Mouse (Mus musculus): ENCODE data around the gene Crat. TPM values are rescaled to one million over a fixed set of nuclear protein-coding genes. Genes with fewer than 3 reads are reported as not detected.
A peak's percentile ranks its signal among the peaks of the same experiment; 100 is the strongest.
"Not testable (repeated sequence)": the region's sequence is repeated elsewhere in the genome, so short reads cannot be mapped to it uniquely, and the experiment has no call there.

Crat gene
- polyA plus RNA-seq, 1 experiment from 2014 or later = 22.5 TPM

- no peak for DNase-seq (ENCODE audit: low spot score)
- Histone ChIP-seq H3K4me1 (peaks cover 16% of the 10 kb centered on the region), H3K27ac (replicated peaks) (no peak overlapping the region), H3K27me3 (ENCODE audit: low read depth, poor library complexity, severe bottlenecking) (no peaks in the 10 kb centered on the region), H3K36me3 (peaks cover 86% of the 10 kb centered on the region), H3K4me3 (no peak overlapping the region), H3K9me3 (replicated peaks) (no peaks in the 10 kb centered on the region)
- 83% methylated on average over 5 of the region's 5 CpGs for WGBS
Observed at GRCm38 (mm10) chr2:30436156-30436545, 20.5 kb upstream of the Crat start.

GRCm38 (mm10) chr2:30435326-30436155 is 19.9 kb upstream of the Crat start:
- H3K4me1 ChIP-seq = peaks cover 10% of the 10 kb centered on the region
- DNase-seq (ENCODE audit: low spot score) = peak; percentile 70
- H3K27me3 ChIP-seq (ENCODE audit: low read depth, poor library complexity, severe bottlenecking) = no peaks in the 10 kb centered on the region
- no peak overlapping the region for H3K27ac ChIP-seq (replicated peaks)
- H3K36me3 ChIP-seq = peaks cover 90% of the 10 kb centered on the region
- H3K4me3 ChIP-seq = no peak overlapping the region
- H3K9me3 ChIP-seq (replicated peaks) = no peaks in the 10 kb centered on the region
- WGBS = 60% methylated on average over 5 of the region's 5 CpGs

- Histone ChIP-seq H3K27ac (replicated peaks) (no peak overlapping the region), H3K4me3 (no peak overlapping the region), H3K9me3 (replicated peaks) (no peaks in the 10 kb centered on the region), H3K27me3 (ENCODE audit: low read depth, poor library complexity, severe bottlenecking) (no peaks in the 10 kb centered on the region), H3K36me3 (peaks cover 84% of the 10 kb centered on the region), H3K4me1 (no peaks in the 10 kb centered on the region)
- no peak for DNase-seq (ENCODE audit: low spot score)
Observed at GRCm38 (mm10) chr2:30429156-30429555, 13.5 kb upstream of the Crat start.

GRCm38 (mm10) chr2:30421432-30421831 is 5.8 kb upstream of the Crat start:
- Histone ChIP-seq H3K36me3 (peaks cover 16% of the 10 kb centered on the region), H3K4me3 (no peak overlapping the region), H3K9me3 (replicated peaks) (no peaks in the 10 kb centered on the region), H3K27ac (replicated peaks) (no peak overlapping the region), H3K4me1 (peaks cover 30% of the 10 kb centered on the region), H3K27me3 (ENCODE audit: low read depth, poor library complexity, severe bottlenecking) (no peaks in the 10 kb centered on the region)
- WGBS = 87% methylated on average over 4 of the region's 4 CpGs
- DNase-seq (ENCODE audit: low spot score) = no peak

- 39% methylated on average over 10 of the region's 10 CpGs for WGBS
- Histone ChIP-seq H3K9me3 (replicated peaks) (no peaks in the 10 kb centered on the region), H3K27me3 (ENCODE audit: low read depth, poor library complexity, severe bottlenecking) (peaks cover 9% of the 10 kb centered on the region), H3K4me1 (peaks cover 46% of the 10 kb centered on the region), H3K4me3 (peak overlapping the region; percentile 30; the same call in 1 of the 2 replicates), H3K27ac (replicated peaks) (peak overlapping the region; percentile 65), H3K36me3 (peaks cover 9% of the 10 kb centered on the region; the same call in 1 of the 2 replicates)
- DNase-seq (ENCODE audit: low spot score) = no peak
Observed at GRCm38 (mm10) chr2:30419112-30419511, 3.5 kb upstream of the Crat start.

GRCm38 (mm10) chr2:30418259-30418658 is 2.6 kb upstream of the Crat start:
- Histone ChIP-seq H3K27ac (replicated peaks) (no peak overlapping the region), H3K4me1 (peaks cover 55% of the 10 kb centered on the region)

GRCm38 (mm10) chr2:30417595-30418165 is 2.1 kb upstream of the Crat start:
- H3K36me3 ChIP-seq = peaks cover 8% of the 10 kb centered on the region
- DNase-seq (ENCODE audit: low spot score) = no peak
- H3K4me3 ChIP-seq = peak overlapping the region; percentile 26
- no peak overlapping the region for H3K27ac ChIP-seq (replicated peaks)
- peaks cover 18% of the 10 kb centered on the region for H3K27me3 ChIP-seq (ENCODE audit: low read depth, poor library complexity, severe bottlenecking)
- 84% methylated on average over 5 of the region's 5 CpGs for WGBS
- no peaks in the 10 kb centered on the region for H3K9me3 ChIP-seq (replicated peaks)
- peaks cover 56% of the 10 kb centered on the region for H3K4me1 ChIP-seq

More at GRCm38 (mm10) chr2:30418259-30418658, 2.6 kb upstream of the Crat start:
- Histone ChIP-seq H3K36me3 (peaks cover 9% of the 10 kb centered on the region; the same call in 1 of the 2 replicates), H3K27me3 (ENCODE audit: low read depth, poor library complexity, severe bottlenecking) (peaks cover 17% of the 10 kb centered on the region), H3K4me3 (peak overlapping the region; percentile 26), H3K9me3 (replicated peaks) (no peaks in the 10 kb centered on the region)
- WGBS = 80% methylated on average over 6 of the region's 6 CpGs
- DNase-seq (ENCODE audit: low spot score) = no peak

GRCm38 (mm10) chr2:30417154-30417553 is 1.5 kb upstream of the Crat start:
- Histone ChIP-seq H3K27me3 (ENCODE audit: low read depth, poor library complexity, severe bottlenecking) (peaks cover 18% of the 10 kb centered on the region), H3K4me1 (peaks cover 56% of the 10 kb centered on the region), H3K27ac (replicated peaks) (peak overlapping the region; percentile 99; the same call in 1 of the 2 replicates), H3K4me3 (peak overlapping the region; percentile 94)
- not testable (repeated sequence) for H3K9me3 ChIP-seq (replicated peaks); H3K36me3 ChIP-seq; DNase-seq (ENCODE audit: low spot score)
- 80% methylated on average over 6 of the region's 6 CpGs for WGBS

GRCm38 (mm10) chr2:30416649-30416965 is 994 bp upstream of the Crat start:
- WGBS = under 1% methylated on average over 7 of the region's 7 CpGs
- H3K27me3 ChIP-seq (ENCODE audit: low read depth, poor library complexity, severe bottlenecking) = peaks cover 18% of the 10 kb centered on the region
- no peak for DNase-seq (ENCODE audit: low spot score)
- H3K9me3 ChIP-seq (replicated peaks) = no peaks in the 10 kb centered on the region
- peaks cover 12% of the 10 kb centered on the region for H3K36me3 ChIP-seq
- peak overlapping the region; percentile 99 for H3K27ac ChIP-seq (replicated peaks)
- peak overlapping the region; percentile 94 for H3K4me3 ChIP-seq
- peaks cover 56% of the 10 kb centered on the region for H3K4me1 ChIP-seq

- Histone ChIP-seq H3K36me3 (peaks cover 15% of the 10 kb centered on the region), H3K4me3 (peak within 1 kb of the TSS; percentile 94), H3K27ac (replicated peaks) (peak within 1 kb of the TSS; percentile 99), H3K9me3 (replicated peaks) (no peaks in the 10 kb centered on the region), H3K4me1 (peaks cover 56% of the 10 kb centered on the region), H3K27me3 (ENCODE audit: low read depth, poor library complexity, severe bottlenecking) (peaks cover 18% of the 10 kb centered on the region)
- peak; percentile 95 for DNase-seq (ENCODE audit: low spot score)
- WGBS = under 1% methylated on average over 67 of the region's 67 CpGs
Observed at GRCm38 (mm10) chr2:30415936-30416648, 479 bp upstream of the Crat start, which contains the start of gene Ptpa. Gene Ptpa, plus strand, starts transcription at chr2:30416039.

- DNase-seq (ENCODE audit: low spot score) = no peak
Observed at GRCm38 (mm10) chr2:30414681-30415080, 932 bp downstream of the Crat start.

GRCm38 (mm10) chr2:30414101-30414500 is 1.5 kb downstream of the Crat start:
- Histone ChIP-seq H3K9me3 (replicated peaks) (no peaks in the 10 kb centered on the region), H3K27ac (replicated peaks) (no peak overlapping the region), H3K36me3 (peaks cover 35% of the 10 kb centered on the region), H3K27me3 (ENCODE audit: low read depth, poor library complexity, severe bottlenecking) (peaks cover 18% of the 10 kb centered on the region), H3K4me1 (peaks cover 52% of the 10 kb centered on the region), H3K4me3 (peak overlapping the region; percentile 94; the same call in 1 of the 2 replicates)
- no peak for DNase-seq (ENCODE audit: low spot score)
- WGBS = 87% methylated on average over 4 of the region's 4 CpGs

More at GRCm38 (mm10) chr2:30414681-30415080, 932 bp downstream of the Crat start:
- Histone ChIP-seq H3K4me3 (peak overlapping the region; percentile 94), H3K36me3 (peaks cover 29% of the 10 kb centered on the region), H3K27ac (replicated peaks) (peak overlapping the region; percentile 99), H3K4me1 (peaks cover 56% of the 10 kb centered on the region), H3K9me3 (replicated peaks) (no peaks in the 10 kb centered on the region), H3K27me3 (ENCODE audit: low read depth, poor library complexity, severe bottlenecking) (peaks cover 18% of the 10 kb centered on the region)
- 47% methylated on average over 5 of the region's 5 CpGs for WGBS

All from midbrain, embryonic 10.5 days (tissue).